Mouse (Mus musculus): ENCODE measurements around the gene Cdkn2c.

Gene Cdkn2c

DNA sequence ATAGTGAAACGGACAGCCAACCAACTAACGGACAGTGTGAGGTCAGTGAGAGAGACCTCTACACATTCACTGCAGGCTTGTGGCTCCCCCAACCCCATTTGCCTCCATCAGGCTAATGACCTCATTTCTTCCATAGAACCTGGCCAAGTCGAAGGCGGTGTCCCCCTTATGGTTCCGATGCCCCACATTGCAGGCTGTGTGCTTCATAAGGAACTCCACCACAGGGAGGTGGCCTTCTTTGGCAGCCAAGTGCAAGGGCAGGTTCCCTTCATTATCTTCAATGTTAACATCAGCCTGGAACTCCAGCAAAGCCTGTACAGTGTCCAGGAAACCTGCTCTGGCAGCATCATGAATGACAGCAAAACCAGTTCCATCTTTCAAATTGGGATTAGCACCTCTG is 5.8 kb downstream of the Cdkn2c start:
- Histone ChIP-seq H3K36me3 (ENCODE audit: insufficient read depth, low read length) (no peaks in the 10 kb centered on the region), H3K9me3 (ENCODE audit: low read length) (peaks cover 17% of the 10 kb centered on the region), H3K4me3 (replicated peaks; ENCODE audit: low read length) (no peak overlapping the region), H3K4me1 (replicated peaks; ENCODE audit: low read depth, low read length) (peaks cover 13% of the 10 kb centered on the region), H3K27me3 (ENCODE audit: insufficient read depth, low read length) (peaks cover 80% of the 10 kb centered on the region)
- TF ChIP-seq NANOG (IDR thresholded peaks at IDR 0.05; ENCODE audit: borderline replicate concordance, low read length) (no peak), POU5F1 (IDR thresholded peaks at IDR 0.05; ENCODE audit: borderline replicate concordance, low read length) (no peak), CTCF (conservative IDR thresholded peaks at IDR 0.05; ENCODE audit: low read length) (no peak)

DNA sequence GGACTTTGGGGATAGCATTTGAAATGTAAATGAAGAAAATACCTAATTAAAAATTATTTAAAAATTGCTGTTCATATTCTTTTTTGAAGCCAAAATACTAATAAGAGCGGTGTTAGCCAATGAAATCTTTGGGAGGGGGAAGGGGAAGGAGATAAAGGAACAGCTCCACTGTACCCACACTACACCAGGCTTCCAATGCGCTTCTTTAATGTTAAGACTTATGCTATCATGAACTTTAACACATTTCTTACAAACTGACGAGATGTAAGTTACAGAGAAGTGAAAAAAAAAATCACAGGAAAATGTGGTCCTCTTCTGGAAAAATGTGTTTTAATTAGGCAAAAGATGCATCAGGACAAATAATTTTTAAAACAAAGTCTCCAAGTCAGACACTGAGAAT is 6.4 kb downstream of the Cdkn2c start:
- H3K27me3 ChIP-seq (ENCODE audit: insufficient read depth, low read length), result peaks cover 79% of the 10 kb centered on the region
- H3K4me1 ChIP-seq (replicated peaks; ENCODE audit: low read depth, low read length), result peaks cover 13% of the 10 kb centered on the region
- H3K9me3 ChIP-seq (ENCODE audit: low read length), result peaks cover 17% of the 10 kb centered on the region
- TF ChIP-seq CTCF (conservative IDR thresholded peaks at IDR 0.05; ENCODE audit: low read length) (no peak), POU5F1 (IDR thresholded peaks at IDR 0.05; ENCODE audit: borderline replicate concordance, low read length) (no peak), NANOG (IDR thresholded peaks at IDR 0.05; ENCODE audit: borderline replicate concordance, low read length) (no peak)
- no peaks in the 10 kb centered on the region for H3K36me3 ChIP-seq (ENCODE audit: insufficient read depth, low read length)
- H3K4me3 ChIP-seq (replicated peaks; ENCODE audit: low read length), result no peak overlapping the region

DNA sequence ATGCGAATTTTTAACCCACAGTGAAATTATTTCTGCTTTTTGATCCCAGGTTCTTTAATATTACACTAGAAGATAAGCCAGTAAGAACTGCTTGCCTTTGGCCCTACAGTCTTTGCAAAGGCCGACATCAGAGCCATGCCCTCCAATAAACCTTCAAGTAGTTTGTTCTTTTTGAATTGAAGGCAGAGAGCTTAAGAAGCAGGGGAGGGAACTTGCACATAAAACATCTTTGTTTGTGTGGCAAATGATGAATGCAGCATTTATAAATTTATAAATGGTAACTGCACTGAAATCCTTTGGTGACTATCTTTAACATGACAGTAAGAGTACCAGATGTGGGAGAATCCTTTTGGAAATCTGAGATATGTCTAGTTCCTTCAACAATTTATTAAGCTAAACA is 7.4 kb downstream of the Cdkn2c start:
- TF ChIP-seq CTCF (conservative IDR thresholded peaks at IDR 0.05; ENCODE audit: low read length) (no peak), POU5F1 (IDR thresholded peaks at IDR 0.05; ENCODE audit: borderline replicate concordance, low read length) (no peak), NANOG (IDR thresholded peaks at IDR 0.05; ENCODE audit: borderline replicate concordance, low read length) (no peak)
- H3K9me3 ChIP-seq (ENCODE audit: low read length), result peaks cover 10% of the 10 kb centered on the region
- no peaks in the 10 kb centered on the region for H3K36me3 ChIP-seq (ENCODE audit: insufficient read depth, low read length)
- peaks cover 13% of the 10 kb centered on the region for H3K4me1 ChIP-seq (replicated peaks; ENCODE audit: low read depth, low read length)
- H3K4me3 ChIP-seq (replicated peaks; ENCODE audit: low read length), result no peak overlapping the region
- peaks cover 75% of the 10 kb centered on the region for H3K27me3 ChIP-seq (ENCODE audit: insufficient read depth, low read length)

DNA sequence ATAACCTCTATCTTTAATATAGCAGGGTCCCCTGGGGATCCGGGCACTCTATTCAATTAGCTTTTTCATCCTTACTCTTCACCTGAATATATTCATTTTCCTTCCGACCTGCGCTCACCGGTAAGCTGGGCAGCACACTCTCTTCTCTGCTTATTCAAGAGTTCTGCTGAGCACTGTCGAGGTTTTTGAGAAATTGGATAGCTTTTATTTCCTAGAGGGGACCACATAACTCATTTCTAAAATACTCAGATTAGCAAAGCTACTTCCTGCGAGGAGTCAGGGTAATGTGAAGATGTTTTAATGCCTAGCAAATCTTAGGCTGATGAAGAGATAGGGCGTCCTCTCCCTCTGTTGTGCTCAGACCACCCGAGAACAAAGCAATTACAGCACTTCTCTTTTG is 8.2 kb downstream of the Cdkn2c start:
- Histone ChIP-seq H3K4me1 (replicated peaks; ENCODE audit: low read depth, low read length) (peaks cover 13% of the 10 kb centered on the region), H3K4me3 (replicated peaks; ENCODE audit: low read length) (no peak overlapping the region)
- TF ChIP-seq POU5F1 (IDR thresholded peaks at IDR 0.05; ENCODE audit: borderline replicate concordance, low read length) (no peak), CTCF (conservative IDR thresholded peaks at IDR 0.05; ENCODE audit: low read length) (no peak), NANOG (IDR thresholded peaks at IDR 0.05; ENCODE audit: borderline replicate concordance, low read length) (no peak)

DNA sequence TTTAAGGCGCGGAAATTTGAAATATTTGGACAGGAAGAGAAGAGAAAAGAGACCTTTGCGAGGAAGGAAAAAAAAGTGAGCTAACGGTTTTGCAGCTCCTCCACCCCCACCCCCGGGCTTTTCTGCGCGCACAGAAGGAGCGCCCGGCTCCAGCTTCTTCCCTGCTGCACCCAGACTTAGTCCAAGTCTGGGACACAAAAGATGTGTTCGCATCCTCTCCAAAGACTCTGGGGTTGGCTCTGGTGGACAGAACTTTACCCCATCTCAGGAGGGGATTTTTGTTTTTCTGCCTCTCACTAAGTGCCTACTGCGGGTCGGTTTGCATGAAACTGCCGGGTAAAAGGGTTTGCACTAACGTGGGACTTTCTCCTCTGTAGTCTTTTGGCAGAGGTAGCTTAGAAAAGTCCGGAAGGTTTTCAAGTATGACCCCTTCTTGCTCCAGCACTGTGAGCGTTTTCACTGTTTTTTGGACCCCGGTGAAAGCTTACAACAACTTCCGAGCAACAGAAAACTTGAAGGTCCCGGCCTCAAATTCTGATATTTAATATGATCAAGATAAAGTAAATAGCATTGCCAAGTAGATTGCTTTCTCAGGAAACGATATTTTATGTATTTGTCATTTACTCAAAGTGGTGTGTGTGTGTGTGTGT is 9.0 kb downstream of the Cdkn2c start:
- H3K4me3 ChIP-seq (replicated peaks; ENCODE audit: low read length), result peak overlapping the region; percentile 80
- peaks cover 67% of the 10 kb centered on the region for H3K27me3 ChIP-seq (ENCODE audit: insufficient read depth, low read length)
- H3K4me1 ChIP-seq (replicated peaks; ENCODE audit: low read depth, low read length), result peaks cover 13% of the 10 kb centered on the region
- no peaks in the 10 kb centered on the region for H3K9me3 ChIP-seq (ENCODE audit: low read length)
- TF ChIP-seq POU5F1 (IDR thresholded peaks at IDR 0.05; ENCODE audit: borderline replicate concordance, low read length) (no peak), NANOG (IDR thresholded peaks at IDR 0.05; ENCODE audit: borderline replicate concordance, low read length) (no peak), CTCF (conservative IDR thresholded peaks at IDR 0.05; ENCODE audit: low read length) (no peak)
- H3K36me3 ChIP-seq (ENCODE audit: insufficient read depth, low read length), result no peaks in the 10 kb centered on the region

More for the DNA sequence above, 8.2 kb downstream of the Cdkn2c start:
- Histone ChIP-seq H3K27me3 (ENCODE audit: insufficient read depth, low read length) (peaks cover 68% of the 10 kb centered on the region), H3K36me3 (ENCODE audit: insufficient read depth, low read length) (no peaks in the 10 kb centered on the region), H3K9me3 (ENCODE audit: low read length) (peaks cover 3% of the 10 kb centered on the region; the same call in 1 of the 2 replicates)

DNA sequence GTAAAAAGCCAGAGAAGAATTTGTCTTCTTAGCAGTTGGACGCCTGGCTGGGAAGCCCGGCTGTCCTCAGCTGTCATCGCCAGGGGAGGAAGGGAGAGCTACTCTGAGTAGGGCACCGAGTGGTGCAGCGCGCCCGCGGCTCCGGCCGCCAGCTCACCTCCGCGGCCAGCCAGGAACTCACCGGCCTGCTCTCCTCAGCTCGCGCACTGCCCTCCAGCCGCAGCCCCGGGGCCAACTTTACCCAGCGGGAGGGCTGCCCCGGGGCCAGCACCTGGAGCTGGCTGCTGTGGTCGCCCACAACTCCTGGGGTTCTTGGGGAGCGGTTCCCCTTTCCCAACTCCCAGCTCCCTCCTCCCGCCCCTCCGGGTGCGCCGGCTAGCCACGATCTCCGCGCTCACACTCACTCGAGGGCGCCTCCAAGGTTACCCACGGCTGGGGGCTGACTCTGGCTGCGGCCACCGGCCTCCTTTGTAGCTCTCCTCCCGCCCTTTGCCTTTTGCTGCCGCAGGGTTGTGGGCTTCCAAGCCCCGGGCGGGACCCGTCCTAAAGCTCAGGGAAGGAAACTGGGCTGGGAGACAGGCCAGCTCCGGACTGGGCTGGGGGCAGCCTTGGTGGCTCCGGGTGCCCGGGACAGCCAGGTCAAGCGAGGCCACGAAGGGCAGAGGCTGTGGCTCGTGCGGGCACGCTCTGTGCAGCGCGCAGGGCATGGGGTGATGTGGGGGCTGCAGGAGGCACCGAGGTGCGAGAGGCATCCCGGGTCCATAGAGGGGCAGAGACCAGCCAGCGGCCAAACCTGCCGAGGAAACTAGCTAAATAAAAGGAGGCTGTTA is 9.8 kb downstream of the Cdkn2c start:
- peaks cover 13% of the 10 kb centered on the region for H3K4me1 ChIP-seq (replicated peaks; ENCODE audit: low read depth, low read length)
- no peaks in the 10 kb centered on the region for H3K36me3 ChIP-seq (ENCODE audit: insufficient read depth, low read length)
- TF ChIP-seq CTCF (conservative IDR thresholded peaks at IDR 0.05; ENCODE audit: low read length) (no peak), NANOG (IDR thresholded peaks at IDR 0.05; ENCODE audit: borderline replicate concordance, low read length) (no peak), POU5F1 (IDR thresholded peaks at IDR 0.05; ENCODE audit: borderline replicate concordance, low read length) (no peak)
- H3K4me3 ChIP-seq (replicated peaks; ENCODE audit: low read length), result peak overlapping the region; percentile 80
- H3K9me3 ChIP-seq (ENCODE audit: low read length), result no peaks in the 10 kb centered on the region
- peaks cover 64% of the 10 kb centered on the region for H3K27me3 ChIP-seq (ENCODE audit: insufficient read depth, low read length)

DNA sequence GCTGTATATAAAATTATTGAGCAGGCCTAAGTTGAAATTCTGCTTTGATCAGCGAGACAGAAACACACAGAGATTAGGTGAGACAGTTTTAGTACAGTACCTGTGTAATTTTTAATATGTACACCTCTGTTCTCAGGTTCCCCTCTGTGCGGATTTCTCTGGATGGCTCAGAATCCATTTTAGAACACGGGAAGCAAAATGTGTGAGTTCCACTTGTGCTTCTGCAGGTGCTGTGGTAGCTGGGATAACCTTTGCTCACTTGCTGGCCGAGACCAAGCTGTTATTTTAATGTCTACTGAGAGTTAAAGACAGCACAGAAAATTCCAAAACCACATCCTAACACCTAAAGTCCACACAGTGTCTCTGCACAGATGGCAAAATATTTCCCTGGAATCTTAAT is 10.7 kb downstream of the Cdkn2c start:
- TF ChIP-seq POU5F1 (IDR thresholded peaks at IDR 0.05; ENCODE audit: borderline replicate concordance, low read length) (no peak), CTCF (conservative IDR thresholded peaks at IDR 0.05; ENCODE audit: low read length) (no peak), NANOG (IDR thresholded peaks at IDR 0.05; ENCODE audit: borderline replicate concordance, low read length) (no peak)
- Histone ChIP-seq H3K9me3 (ENCODE audit: low read length) (no peaks in the 10 kb centered on the region), H3K4me3 (replicated peaks; ENCODE audit: low read length) (no peak overlapping the region)

DNA sequence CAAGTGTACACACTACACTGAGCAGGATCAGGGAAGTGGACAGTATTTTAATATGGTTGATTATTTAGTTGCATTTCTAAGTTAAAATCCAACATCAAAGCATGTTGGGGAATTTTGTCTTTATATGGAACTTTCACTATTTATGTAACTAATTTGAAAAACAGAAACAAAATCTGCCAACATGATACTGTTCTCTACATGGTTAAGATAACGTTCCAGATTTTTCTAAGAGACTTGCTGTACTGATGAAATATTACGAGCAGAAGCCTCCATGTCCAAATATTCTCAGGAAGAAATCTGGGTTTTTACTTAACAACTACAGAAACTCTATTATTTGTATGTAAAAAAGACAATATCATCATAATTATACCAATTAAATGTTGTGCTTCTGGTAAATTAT is 11.3 kb downstream of the Cdkn2c start:
- TF ChIP-seq POU5F1 (IDR thresholded peaks at IDR 0.05; ENCODE audit: borderline replicate concordance, low read length), result no peak
- no peak for TF ChIP-seq CTCF (conservative IDR thresholded peaks at IDR 0.05; ENCODE audit: low read length)
- TF ChIP-seq NANOG (IDR thresholded peaks at IDR 0.05; ENCODE audit: borderline replicate concordance, low read length), result no peak
- Histone ChIP-seq H3K36me3 (ENCODE audit: insufficient read depth, low read length) (no peaks in the 10 kb centered on the region), H3K4me1 (replicated peaks; ENCODE audit: low read depth, low read length) (peaks cover 13% of the 10 kb centered on the region), H3K4me3 (replicated peaks; ENCODE audit: low read length) (no peak overlapping the region), H3K27me3 (ENCODE audit: insufficient read depth, low read length) (peaks cover 56% of the 10 kb centered on the region), H3K9me3 (ENCODE audit: low read length) (no peaks in the 10 kb centered on the region)

More for the DNA sequence above, 10.7 kb downstream of the Cdkn2c start:
- Histone ChIP-seq H3K27me3 (ENCODE audit: insufficient read depth, low read length) (peaks cover 60% of the 10 kb centered on the region), H3K4me1 (replicated peaks; ENCODE audit: low read depth, low read length) (peaks cover 13% of the 10 kb centered on the region), H3K36me3 (ENCODE audit: insufficient read depth, low read length) (no peaks in the 10 kb centered on the region)
